Mouse (Mus musculus) brain, embryonic 14.5 days (tissue): ENCODE measurements at regions not wholly inside any gene's neighbourhood (a gene's known extent, or its start where the extent isn't known, plus 50 kb on each side); places are given as distances from the start of the nearest gene placed in this dataset.

Experiments used
- CTCF ChIP-seq: fragments of 200-500 bp; IDR thresholded peaks from 2 replicates; pipeline ENCODE4 v1.5.1; 2012; ENCODE audit warnings: inconsistent platforms, mild to moderate bottlenecking, moderate library complexity, borderline replicate concordance; ENCODE audit not compliant: insufficient read depth, insufficient read length; ENCODE audit errors: extremely low read depth
- POLR2A ChIP-seq: fragments of 200-500 bp; IDR thresholded peaks from 2 replicates; pipeline ENCODE4 v1.6.1; 2012; ENCODE audit warnings: mild to moderate bottlenecking, inconsistent platforms, borderline replicate concordance; ENCODE audit not compliant: poor library complexity, insufficient read depth, insufficient read length, severe bottlenecking; ENCODE audit errors: extremely low read depth

DNA sequence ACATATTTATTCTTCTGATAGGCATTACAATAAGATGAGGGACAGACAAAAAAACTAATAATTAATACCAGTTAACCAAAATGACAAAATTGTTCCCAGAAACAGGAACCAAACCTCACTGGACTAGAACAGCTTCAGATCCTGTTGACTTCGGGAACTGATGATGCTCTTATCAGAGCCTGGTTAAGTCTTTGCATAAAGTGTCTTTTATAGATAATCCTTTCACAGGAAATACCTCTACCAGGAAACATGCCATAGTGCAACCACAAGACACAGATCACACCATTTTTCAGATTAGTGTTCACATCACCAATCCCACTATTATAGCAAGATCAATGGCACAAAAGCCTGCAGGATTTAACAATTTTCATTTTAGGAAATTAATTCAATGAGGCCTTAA is 478.1 kb downstream of the Gm11232 start:
- no peak for TF ChIP-seq CTCF
- TF ChIP-seq POLR2A = no peak
